Comparison of ENCODE assay signal across 24 mouse cellular contexts in the genomic region with DNA sequence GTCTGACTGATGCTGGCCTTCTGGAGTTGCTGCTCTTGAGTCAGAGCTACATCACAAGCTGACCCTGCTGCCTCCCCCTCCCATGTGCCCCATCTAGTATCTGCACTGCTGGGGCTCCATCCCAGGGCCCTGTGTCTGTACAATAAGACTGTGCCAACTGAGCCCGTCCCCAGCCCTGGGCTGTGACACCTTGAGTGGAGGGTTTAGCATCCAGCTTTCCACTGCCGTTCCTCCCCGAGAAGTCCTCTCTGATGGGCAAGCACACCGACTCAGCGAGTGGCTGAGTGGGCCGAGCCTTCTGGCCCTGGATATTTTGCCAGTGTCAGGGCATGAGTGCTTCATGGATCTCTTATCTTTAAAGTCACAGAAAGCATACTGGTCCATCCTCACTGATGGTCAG. TPM values are rescaled to one million over a fixed set of nuclear protein-coding genes. Genes with fewer than 3 reads are reported as not detected.
"Had no signal": no experiment of that assay in that cellular context is flagged by ENCODE, and none has a peak within 500 bp of the region (broad histone marks: within the 10 kb centered on the region; RNA-seq: fewer than 3 reads in every experiment).

No protein-coding gene starts in this region.

- ATAC-seq: liver, postnatal 0 days; lung, postnatal 0 days had no signal

- H3K27ac ChIP-seq: liver, embryonic 13.5 days; liver, embryonic 15.5 days; lung, embryonic 15.5 days; midbrain, embryonic 10.5 days; midbrain, embryonic 12.5 days; neural tube, embryonic 13.5 days; neural tube, embryonic 15.5 days had no signal

- H3K4me3 ChIP-seq: liver, embryonic 13.5 days; liver, embryonic 15.5 days; lung, embryonic 15.5 days; midbrain, embryonic 10.5 days; midbrain, embryonic 12.5 days; neural tube, embryonic 13.5 days; neural tube, embryonic 15.5 days had no signal

- DNase-seq: liver, embryonic 13.5 days; liver, postnatal 0 days; lung, adult 2 months; lung, postnatal 14 days; lung, postnatal 36 days; midbrain, embryonic 14.5 days; retina, postnatal 1 day; right cerebral cortex, adult 18-20 months; right cerebral cortex, postnatal 25 days; right cerebral cortex, postnatal 4 days; spleen, adult 18-20 months; thymus, adult 18-20 months; thymus, postnatal 25 days; thymus, postnatal 4 days had no signal

RNA-seq across cellular contexts. Expression of a gene that starts 35.8 kb away (rescaled TPM):
- total RNA-seq: megakaryocyte, adult 5-6 weeks; megakaryocyte-erythroid progenitor cell, adult 5-6 weeks; monocyte, adult 5-6 weeks had no signal
